Mouse (Mus musculus) forebrain, embryonic 14.5 days (tissue): Measurements from ENCODE around the gene BC049762. TPM values are rescaled to one million over a fixed set of nuclear protein-coding genes. Genes with fewer than 3 reads are reported as not detected.
A peak's percentile ranks its signal among the peaks of the same experiment; 100 is the strongest.

Source experiments
- ATAC-seq: fragments of 200-750 bp; cut with Nextera tagmentation; 2 replicates; pipeline ENCODE4 v1.8.0; 2017; ENCODE audit warnings: mild to moderate bottlenecking, moderate library complexity
- DNase-seq: peaks from one replicate; pipeline ENCODE4 v3.0.0-alpha.2; 2015; ENCODE audit warnings: low spot score
- H3K27ac ChIP-seq: fragments of 300-500 bp; sonication (generic); 2 replicates; pipeline ENCODE4 v1.5.1; 2014; ENCODE audit warnings: low read depth, mild to moderate bottlenecking, control low read depth, low read length, moderate library complexity
- H3K27me3 ChIP-seq: fragments of 300-500 bp; sonication (generic); replicated peaks from 2 replicates; pipeline ENCODE4 v1.6.1; 2014; ENCODE audit warnings: low read length, control low read depth, mixed read lengths; ENCODE audit not compliant: control insufficient read depth, insufficient read depth
- H3K36me3 ChIP-seq: fragments of 300-500 bp; sonication (generic); 2 replicates; pipeline ENCODE4 v1.6.1; 2014; ENCODE audit warnings: low read length, control low read depth; ENCODE audit not compliant: control insufficient read depth, insufficient read depth
- H3K4me1 ChIP-seq: fragments of 300-500 bp; sonication (generic); 2 replicates; pipeline ENCODE4 v1.6.1; 2014; ENCODE audit warnings: antibody characterized with exemption, low read length, control low read depth; ENCODE audit not compliant: control insufficient read depth, insufficient read depth
- H3K4me2 ChIP-seq: fragments of 300-500 bp; sonication (generic); 2 replicates; pipeline ENCODE4 v1.6.1; 2014; ENCODE audit warnings: mild to moderate bottlenecking, control low read depth, low read length
- H3K4me3 ChIP-seq: fragments of 300-500 bp; sonication (generic); 2 replicates; pipeline ENCODE4 v1.5.1; 2014; ENCODE audit warnings: low read depth, low read length, control low read depth
- H3K9ac ChIP-seq: fragments of 300-500 bp; sonication (generic); 2 replicates; pipeline ENCODE4 v1.6.1; 2014; ENCODE audit warnings: mild to moderate bottlenecking, low read length, control low read depth, moderate library complexity
- H3K9me3 ChIP-seq: fragments of 300-500 bp; sonication (generic); replicated peaks from 2 replicates; pipeline ENCODE4 v1.6.1; 2016; ENCODE audit warnings: low read length, control low read depth, mixed read lengths; ENCODE audit not compliant: control insufficient read depth
- WGBS: fragments of 180-500 bp; shearing (Covaris S2); extraction: QIAGEN DNeasy Blood & Tissue Kit; methylation state at CpG from one replicate; pipeline ENCODE4 v1.1.7; 2014; 5-methylcytosine and 5-hydroxymethylcytosine counted together
- polyA plus RNA-seq: library from polyadenylated mRNA; unstranded; fragments of >200 nt; fragmentation: Nextera tagmentation; extraction: Ambion mirVana; gene quantifications from 2 replicates; pipeline ENCODE4 v1.2.1, GENCODE M21; 2014

The BC049762 gene
- 0.24 and 0.30 TPM in 2 replicates for polyA plus RNA-seq

DNA sequence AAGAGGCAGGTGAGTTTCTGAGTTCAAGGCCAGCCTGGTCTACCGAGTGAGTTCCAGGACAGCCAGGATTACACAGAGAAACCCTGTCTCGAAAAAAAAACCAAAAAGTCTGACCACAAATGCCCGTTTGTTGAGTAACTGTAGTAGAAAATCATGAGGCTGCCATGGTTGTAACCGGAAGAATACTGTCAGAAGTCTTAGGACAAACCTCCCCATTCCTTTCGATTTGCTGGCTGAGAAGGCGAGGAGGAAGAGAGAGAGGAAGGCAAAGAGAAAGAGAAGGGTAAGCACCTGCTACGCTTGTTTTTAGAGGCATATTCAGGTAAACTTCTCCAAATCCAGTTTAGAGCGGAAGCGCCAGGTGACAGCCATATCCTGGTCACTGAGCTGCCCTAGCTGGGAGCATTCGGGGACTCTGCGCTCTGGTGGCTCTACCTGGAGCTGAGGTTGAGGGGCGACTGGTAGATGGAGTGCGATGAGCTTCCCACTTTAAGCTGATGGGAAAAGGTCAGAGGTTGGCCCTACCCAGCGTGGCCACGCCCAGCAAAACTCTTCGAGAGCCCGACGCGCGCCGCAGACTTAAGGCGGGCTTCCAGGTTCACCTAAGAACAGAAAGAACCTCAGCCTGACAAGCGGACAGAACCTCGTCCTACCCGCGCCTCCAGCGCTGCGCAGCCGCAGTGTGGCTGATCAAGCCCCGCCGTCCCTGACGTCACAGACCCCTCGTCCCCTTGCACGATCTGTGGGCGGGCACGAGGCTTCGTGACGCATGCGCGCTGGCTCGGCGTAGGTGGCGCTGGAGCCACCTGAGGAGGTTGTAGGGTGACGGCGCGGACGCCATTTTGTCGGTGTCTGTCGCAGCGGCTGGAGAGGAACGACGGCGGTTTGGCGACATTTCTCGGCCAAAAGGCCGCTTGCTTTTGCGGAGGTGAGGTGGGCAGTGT is at the start of gene BC049762:
Gene BC049762, minus strand, starts transcription at position 705 of the 944 bp plus-strand sequence.
- 9% methylated on average over 57 of the region's 57 CpGs for WGBS
- H3K36me3 ChIP-seq = peaks cover 6% of the 10 kb centered on the region
- peaks cover 16% of the 10 kb centered on the region for H3K4me1 ChIP-seq
- no peaks in the 10 kb centered on the region for H3K9me3 ChIP-seq
- DNase-seq = peak; percentile 99
- peak within 1 kb of the TSS; percentile 91 for H3K4me3 ChIP-seq
- ATAC-seq = peak; percentile 99
- H3K27me3 ChIP-seq = no peaks in the 10 kb centered on the region
- peak within 1 kb of the TSS; percentile 91 for H3K27ac ChIP-seq
- H3K4me2 ChIP-seq = peak within 1 kb of the TSS; percentile 69
- H3K9ac ChIP-seq = peak within 1 kb of the TSS; percentile 98

DNA sequence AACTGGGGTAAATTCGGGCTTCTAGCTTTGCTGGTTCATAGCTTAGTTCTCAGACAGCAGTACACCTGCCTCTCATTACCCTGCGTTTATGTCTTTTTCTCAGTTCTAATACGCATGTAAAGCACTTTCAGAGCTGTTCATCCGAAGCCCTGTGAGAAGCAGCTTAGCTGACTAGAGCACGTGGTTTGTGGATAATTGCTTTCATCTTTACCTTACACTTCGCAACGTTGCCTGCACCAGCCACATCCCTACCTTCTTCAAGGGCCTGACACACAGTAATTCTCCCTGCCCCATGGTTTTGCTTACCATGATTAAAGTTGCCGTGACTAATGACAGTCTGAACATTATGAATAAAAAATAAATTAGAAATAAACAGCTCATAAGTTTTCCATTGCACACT is 49.0 kb upstream of the BC049762 start:
- no peak overlapping the region for H3K4me2 ChIP-seq

DNA sequence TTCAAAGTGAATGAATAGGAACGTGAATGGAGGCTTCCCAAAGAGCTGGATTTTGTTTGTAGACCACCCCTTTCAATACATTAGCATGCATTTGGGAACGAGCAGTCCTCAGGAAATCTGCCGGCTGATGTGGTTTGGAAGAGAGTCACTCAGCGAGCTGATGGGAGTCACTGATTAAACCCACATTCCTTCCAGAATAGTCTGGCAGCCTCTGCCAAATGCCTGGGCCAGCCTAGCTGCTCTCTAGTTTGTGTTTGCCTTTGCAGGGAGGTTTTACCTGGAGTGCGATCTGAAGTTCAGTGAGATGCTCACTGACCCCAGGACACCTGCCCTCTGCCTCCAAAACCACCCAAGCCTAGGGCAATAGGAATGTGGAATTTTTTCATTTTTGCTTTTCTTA is 45.5 kb upstream of the BC049762 start:
- H3K9me3 ChIP-seq = no peaks in the 10 kb centered on the region

More for the DNA sequence above, 49.0 kb upstream of the BC049762 start:
- Histone ChIP-seq H3K4me3 (no peak overlapping the region), H3K9ac (no peak overlapping the region), H3K9me3 (no peaks in the 10 kb centered on the region), H3K27me3 (no peaks in the 10 kb centered on the region), H3K36me3 (no peaks in the 10 kb centered on the region), H3K4me1 (no peaks in the 10 kb centered on the region), H3K27ac (no peak overlapping the region)
- 76% methylated on average over 8 of the region's 8 CpGs for WGBS
- DNase-seq (no peak), ATAC-seq (no peak)

DNA sequence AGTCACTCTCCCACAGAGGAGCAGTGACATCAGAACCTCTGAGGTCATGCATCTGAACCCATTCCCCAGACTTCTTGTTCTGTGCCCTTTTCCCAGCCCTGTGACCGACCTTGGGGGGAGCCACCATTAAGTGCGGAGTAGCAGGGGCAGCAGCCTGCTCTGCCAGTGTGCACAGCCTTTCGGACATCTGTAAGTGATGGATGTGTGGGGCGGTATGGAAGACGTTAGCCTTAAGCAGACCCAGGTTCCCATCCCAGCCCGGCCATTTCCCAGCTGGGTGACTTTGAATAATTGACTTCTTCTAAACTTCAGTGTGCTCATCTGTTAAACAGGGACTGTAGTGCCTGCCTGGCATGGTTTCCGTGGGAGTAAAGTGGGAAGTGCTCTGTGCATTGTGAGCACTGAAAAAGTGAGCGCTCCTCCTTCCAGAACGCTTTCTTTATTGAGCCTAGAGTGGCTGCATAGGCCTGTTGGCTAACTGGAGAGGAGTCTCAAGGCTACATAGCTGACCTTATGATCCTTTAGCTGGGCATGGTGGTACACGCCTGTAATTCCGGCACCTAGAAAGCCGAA is 41.2 kb upstream of the BC049762 start:
- H3K9me3 ChIP-seq = no peaks in the 10 kb centered on the region
- no peak overlapping the region for H3K4me2 ChIP-seq
- ATAC-seq = no peak
- H3K27ac ChIP-seq = no peak overlapping the region
- WGBS = 80% methylated on average over 12 of the region's 12 CpGs
- H3K9ac ChIP-seq = no peak overlapping the region
- H3K27me3 ChIP-seq = no peaks in the 10 kb centered on the region
- no peaks in the 10 kb centered on the region for H3K36me3 ChIP-seq
- no peak overlapping the region for H3K4me3 ChIP-seq
- no peaks in the 10 kb centered on the region for H3K4me1 ChIP-seq
- DNase-seq = no peak

More for the DNA sequence above, 45.5 kb upstream of the BC049762 start:
- ATAC-seq (no peak), DNase-seq (no peak)
- H3K36me3 ChIP-seq = no peaks in the 10 kb centered on the region
- H3K4me1 ChIP-seq = no peaks in the 10 kb centered on the region
- no peak overlapping the region for H3K4me3 ChIP-seq
- WGBS = 57% methylated on average over 5 of the region's 5 CpGs
- H3K27ac ChIP-seq = no peak overlapping the region
- H3K4me2 ChIP-seq = no peak overlapping the region
- no peak overlapping the region for H3K9ac ChIP-seq
- H3K27me3 ChIP-seq = no peaks in the 10 kb centered on the region

DNA sequence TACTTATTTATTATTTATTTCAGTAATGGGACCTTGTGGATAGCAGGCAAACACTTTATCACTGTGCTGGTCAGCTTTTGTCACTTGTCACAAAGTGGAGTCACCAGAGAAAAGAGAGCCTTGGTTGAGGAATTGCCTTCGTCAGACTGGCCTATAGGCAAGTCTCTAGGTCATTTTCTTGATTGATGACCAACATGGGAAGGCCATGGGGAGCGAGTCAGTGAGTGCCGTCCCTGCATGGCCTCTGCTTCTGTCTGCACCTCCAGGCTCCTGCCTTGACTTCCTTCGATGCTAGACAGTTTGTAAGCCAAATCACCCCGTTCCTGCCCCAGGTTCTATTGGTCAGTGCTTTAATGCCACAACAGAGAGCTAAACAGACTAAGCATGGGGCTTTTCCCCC is 39.5 kb upstream of the BC049762 start:
- Histone ChIP-seq H3K4me3 (no peak overlapping the region), H3K9ac (no peak overlapping the region), H3K27me3 (no peaks in the 10 kb centered on the region), H3K4me1 (no peaks in the 10 kb centered on the region), H3K4me2 (no peak overlapping the region), H3K36me3 (no peaks in the 10 kb centered on the region), H3K27ac (no peak overlapping the region), H3K9me3 (no peaks in the 10 kb centered on the region)
- 87% methylated on average over 5 of the region's 5 CpGs for WGBS
- ATAC-seq (no peak), DNase-seq (no peak)

DNA sequence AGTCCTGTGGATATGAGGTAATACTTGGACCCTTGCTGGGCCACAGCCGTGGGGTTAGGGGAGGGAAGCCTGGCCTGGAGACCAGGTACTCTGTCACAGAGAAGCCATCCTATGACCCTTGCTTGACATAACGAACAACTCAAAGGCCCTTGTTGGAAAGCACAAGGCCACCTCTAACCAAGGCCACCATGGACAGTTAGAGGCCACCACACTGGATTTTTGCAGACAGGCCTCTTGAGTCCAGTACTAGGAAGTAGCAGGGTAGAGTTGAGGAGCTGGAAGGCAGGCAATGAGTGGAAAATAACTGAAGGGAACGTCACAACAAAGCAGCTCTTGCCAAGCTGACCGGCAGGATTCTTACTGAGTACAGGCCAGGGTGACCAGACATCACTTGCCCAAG is 35.8 kb upstream of the BC049762 start:
- ATAC-seq (no peak), DNase-seq (no peak)
- Histone ChIP-seq H3K4me3 (no peak overlapping the region), H3K9me3 (no peaks in the 10 kb centered on the region), H3K27me3 (no peaks in the 10 kb centered on the region), H3K4me1 (no peaks in the 10 kb centered on the region), H3K36me3 (no peaks in the 10 kb centered on the region), H3K9ac (no peak overlapping the region), H3K4me2 (no peak overlapping the region), H3K27ac (no peak overlapping the region)
- WGBS = 95% methylated on average over 4 of the region's 4 CpGs

DNA sequence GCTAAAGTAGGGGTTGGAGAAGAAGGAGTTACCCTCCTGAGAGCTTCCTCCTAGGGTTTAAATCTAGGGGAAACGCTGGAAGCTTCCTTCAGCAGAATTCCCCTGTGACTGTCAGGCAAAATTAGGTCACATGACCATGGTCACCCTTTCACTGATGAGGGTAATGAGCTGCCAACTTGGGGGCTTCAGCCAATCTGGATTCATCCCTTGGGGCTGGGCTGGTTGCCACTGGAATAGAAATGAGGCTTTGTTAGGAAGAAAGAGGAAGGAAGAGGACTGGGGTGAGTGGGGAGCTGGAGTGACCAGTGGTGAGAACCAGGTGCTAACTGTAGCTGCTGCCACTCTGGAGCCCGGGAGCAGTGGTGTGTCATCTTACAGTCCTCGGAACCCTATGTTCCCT is 32.9 kb upstream of the BC049762 start:
- ATAC-seq (no peak), DNase-seq (peak; percentile 34)
- Histone ChIP-seq H3K27me3 (no peaks in the 10 kb centered on the region), H3K4me2 (no peak overlapping the region), H3K9ac (no peak overlapping the region), H3K27ac (no peak overlapping the region), H3K4me1 (no peaks in the 10 kb centered on the region), H3K36me3 (no peaks in the 10 kb centered on the region), H3K9me3 (no peaks in the 10 kb centered on the region), H3K4me3 (no peak overlapping the region)
- 76% methylated on average over 3 of the region's 3 CpGs for WGBS

DNA sequence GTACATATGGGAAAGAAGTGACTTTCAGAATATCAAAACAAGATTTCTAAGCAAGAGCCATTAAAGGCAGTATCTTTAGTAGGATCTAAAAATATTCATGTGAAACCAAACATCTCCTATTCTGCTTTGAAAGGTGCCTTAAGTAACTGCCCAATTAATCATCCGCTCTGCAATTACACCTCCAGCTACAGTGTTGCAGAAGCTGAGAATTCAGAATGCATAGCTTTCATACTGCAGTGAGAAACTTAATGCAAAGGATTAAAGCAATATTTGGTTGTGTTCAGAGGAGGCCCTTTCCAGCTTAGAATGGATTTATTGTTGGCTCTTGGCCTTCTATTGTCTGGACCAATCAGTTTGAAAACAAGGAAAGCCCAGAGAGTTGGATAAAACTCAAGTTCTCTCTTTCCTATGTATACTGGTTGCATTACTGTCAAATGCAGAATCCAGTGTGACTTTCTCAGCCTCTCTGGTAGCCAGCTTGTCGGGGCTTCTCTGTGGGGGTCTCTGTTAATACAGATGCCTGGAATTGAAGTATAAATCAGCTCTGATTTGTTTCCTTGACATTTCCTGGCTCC is 31.2 kb upstream of the BC049762 start:
- Histone ChIP-seq H3K9me3 (no peaks in the 10 kb centered on the region), H3K4me2 (no peak overlapping the region), H3K36me3 (no peaks in the 10 kb centered on the region), H3K27ac (no peak overlapping the region), H3K4me1 (no peaks in the 10 kb centered on the region), H3K27me3 (no peaks in the 10 kb centered on the region), H3K9ac (no peak overlapping the region), H3K4me3 (no peak overlapping the region)
- DNase-seq = no peak
- whole genome bisulfite sequencing = 44% methylated on average over 2 of the region's 2 CpGs
- ATAC-seq = no peak
